Mouse (Mus musculus): Measurements from ENCODE around the gene Por. TPM values are rescaled to one million over a fixed set of nuclear protein-coding genes. Genes with fewer than 3 reads are reported as not detected.

Por gene
- polyA plus RNA-seq, 1 experiment from 2014 or later, result 99.7 TPM

DNA sequence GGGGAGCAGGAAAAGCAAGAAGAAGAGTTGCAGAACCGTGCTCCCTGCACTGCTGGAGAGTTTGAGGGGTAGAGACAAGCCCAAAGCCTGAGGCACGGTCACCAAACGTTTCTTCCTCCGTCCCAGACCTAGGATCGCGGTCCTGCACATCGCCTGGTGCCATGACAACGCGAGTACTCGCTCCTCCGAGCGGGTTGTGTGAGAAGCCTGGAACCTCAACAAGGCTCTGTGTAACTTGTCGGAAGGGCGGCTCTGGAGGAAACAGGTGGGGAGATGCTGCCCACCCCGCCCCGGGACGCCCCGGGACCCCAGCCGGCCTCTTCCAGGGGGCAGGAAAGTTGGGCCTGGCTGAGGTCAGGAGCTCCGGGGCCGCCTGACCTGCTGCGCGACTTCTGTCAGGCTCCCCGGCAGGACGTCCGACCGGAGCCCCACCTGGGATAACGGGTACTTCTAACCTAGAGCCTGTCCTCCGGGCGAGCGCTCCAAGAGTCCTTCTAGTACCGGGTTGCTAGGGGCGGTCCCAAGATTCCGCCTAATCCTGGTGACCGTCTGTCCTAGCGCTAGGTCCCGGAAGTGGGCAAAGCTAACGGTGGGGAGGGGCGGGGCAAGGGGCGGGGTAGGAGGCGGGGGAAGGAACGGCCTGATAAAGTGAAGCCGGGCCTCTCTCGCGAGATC, 108.1 kb downstream of the Por start, which contains the start of gene Styxl1:
Styxl1 (minus strand) TSS at position 590 of the 675 bp plus-strand sequence.
- under 1% methylated on average over 45 of the region's 45 CpGs for WGBS
- Histone ChIP-seq H3K9ac (peak within 1 kb of the TSS; percentile 96), H3K4me2 (replicated peaks) (peak within 1 kb of the TSS; percentile 76), H3K4me3 (replicated peaks) (peak within 1 kb of the TSS; percentile 95), H3K27me3 (no peaks in the 10 kb centered on the region), H3K4me1 (peaks cover 29% of the 10 kb centered on the region), H3K9me3 (replicated peaks) (no peaks in the 10 kb centered on the region), H3K27ac (replicated peaks) (peak within 1 kb of the TSS; percentile 96), H3K36me3 (peaks cover 17% of the 10 kb centered on the region)
- ATAC-seq (ENCODE audit: insufficient number of reproducible peaks, low FRiP score, low TSS enrichment, low read depth), result peak; percentile 8; the same call in 1 of the 2 replicates

DNA sequence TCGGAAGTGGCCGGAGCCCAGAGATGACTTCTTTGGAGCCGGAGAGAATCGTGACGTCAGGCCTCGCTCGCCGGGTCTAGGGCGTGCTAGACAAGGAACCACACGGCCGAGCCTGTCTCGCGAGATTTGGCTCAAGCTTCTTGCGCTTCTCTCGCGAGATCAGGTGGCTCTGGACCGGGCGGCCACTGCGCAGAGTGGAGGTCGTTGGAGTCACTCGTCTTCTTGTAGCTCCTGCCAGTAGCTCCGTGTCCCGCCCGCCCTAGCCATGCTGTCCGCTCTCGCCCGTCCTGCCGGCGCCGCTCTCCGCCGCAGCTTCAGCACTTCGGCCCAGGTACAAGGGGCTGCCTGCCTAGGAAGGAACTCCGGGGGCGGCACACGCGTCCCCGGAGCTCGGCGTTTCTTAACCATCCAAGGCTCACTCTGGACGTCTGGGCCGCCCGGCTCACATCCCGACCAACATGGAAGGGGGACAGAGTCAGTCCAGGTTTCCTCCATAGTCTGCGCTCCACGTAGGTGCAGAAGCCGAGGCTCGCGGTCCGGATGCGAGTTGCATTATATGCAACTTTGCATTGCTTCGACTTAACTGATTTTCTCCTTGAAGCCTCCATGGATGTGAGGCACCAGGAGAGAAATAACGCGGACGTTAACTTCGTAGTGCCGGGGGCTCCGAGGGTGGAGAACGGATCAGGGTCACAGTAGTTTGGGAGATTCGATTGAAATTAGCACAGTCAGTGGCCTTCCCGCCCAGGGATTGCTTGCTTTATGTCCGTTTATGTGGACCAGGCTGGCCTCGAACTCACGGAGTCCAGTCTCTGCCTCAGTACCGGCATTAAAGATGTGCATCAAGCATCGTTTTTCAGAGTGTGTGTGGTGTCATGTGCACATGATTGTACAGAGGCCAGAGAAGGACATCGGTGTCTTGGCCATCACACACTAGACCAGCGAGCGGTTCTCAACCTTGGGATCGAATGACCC, 108.9 kb downstream of the Por start, which contains the start of gene Mdh2:
Mdh2 (plus strand) TSS at position 10 of the 975 bp plus-strand sequence.
- Histone ChIP-seq H3K4me1 (peaks cover 29% of the 10 kb centered on the region), H3K27me3 (no peaks in the 10 kb centered on the region), H3K4me2 (replicated peaks) (peak within 1 kb of the TSS; percentile 76), H3K36me3 (peaks cover 25% of the 10 kb centered on the region), H3K4me3 (replicated peaks) (peak within 1 kb of the TSS; percentile 95), H3K9me3 (replicated peaks) (no peaks in the 10 kb centered on the region), H3K9ac (peak within 1 kb of the TSS; percentile 96), H3K27ac (replicated peaks) (peak within 1 kb of the TSS; percentile 96)
- ATAC-seq (ENCODE audit: insufficient number of reproducible peaks, low FRiP score, low TSS enrichment, low read depth), result peak; percentile 97
- WGBS, result under 1% methylated on average over 70 of the region's 70 CpGs

DNA sequence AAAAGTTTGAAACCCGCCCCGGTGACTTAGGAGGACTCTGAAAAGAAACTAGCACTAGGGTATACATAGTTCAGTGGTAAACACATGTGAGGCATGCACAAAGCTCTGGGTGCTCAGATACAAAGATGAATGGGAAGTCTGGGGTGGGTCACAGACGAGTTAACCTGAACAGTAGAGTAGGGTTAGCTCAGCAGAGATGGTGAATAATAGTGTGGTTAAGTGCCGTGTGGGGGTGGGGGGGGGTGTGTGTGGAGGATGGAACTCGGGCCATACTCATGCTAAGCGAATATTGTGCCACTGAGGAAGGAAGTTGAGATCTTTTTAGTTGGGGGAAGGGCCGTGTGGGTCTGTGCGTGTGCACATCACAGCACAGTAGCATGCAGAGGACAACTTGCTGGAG, 110.5 kb downstream of the Por start:
- Histone ChIP-seq H3K4me1 (peaks cover 29% of the 10 kb centered on the region), H3K4me3 (replicated peaks) (no peak overlapping the region), H3K9me3 (replicated peaks) (no peaks in the 10 kb centered on the region), H3K27me3 (no peaks in the 10 kb centered on the region), H3K27ac (replicated peaks) (no peak overlapping the region), H3K36me3 (peaks cover 41% of the 10 kb centered on the region), H3K4me2 (replicated peaks) (no peak overlapping the region), H3K9ac (no peak overlapping the region)
- WGBS, result 81% methylated on average over 8 of the region's 8 CpGs
- ATAC-seq (ENCODE audit: insufficient number of reproducible peaks, low FRiP score, low TSS enrichment, low read depth), result no peak

DNA sequence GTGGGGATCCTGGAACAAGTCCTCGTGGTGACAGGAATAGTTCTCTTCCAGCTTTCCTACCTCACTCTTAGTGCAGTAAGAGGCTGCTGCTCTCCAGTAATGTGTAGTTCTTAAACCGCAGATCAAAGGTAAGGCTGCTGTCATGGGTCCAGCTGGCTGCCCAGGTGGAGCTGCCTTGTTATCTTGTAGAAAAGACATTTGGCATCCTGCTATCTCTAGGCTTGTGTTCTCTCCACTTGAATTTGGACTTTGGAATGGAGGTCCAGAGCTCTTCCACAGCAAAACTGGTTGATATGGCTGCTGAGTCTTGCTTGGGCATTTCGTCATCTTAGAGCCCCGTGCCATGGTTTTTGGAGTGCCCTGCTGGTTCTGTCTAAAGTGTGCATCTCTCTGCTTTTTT, 113.1 kb downstream of the Por start:
- no peak overlapping the region for H3K4me3 ChIP-seq (replicated peaks)
- H3K4me2 ChIP-seq (replicated peaks), result no peak overlapping the region
- H3K27me3 ChIP-seq, result no peaks in the 10 kb centered on the region
- peaks cover 67% of the 10 kb centered on the region for H3K36me3 ChIP-seq
- 90% methylated on average over 4 of the region's 4 CpGs for WGBS
- H3K9me3 ChIP-seq (replicated peaks), result no peaks in the 10 kb centered on the region
- peaks cover 23% of the 10 kb centered on the region for H3K4me1 ChIP-seq
- H3K27ac ChIP-seq (replicated peaks), result no peak overlapping the region
- no peak overlapping the region for H3K9ac ChIP-seq
- no peak for ATAC-seq (ENCODE audit: insufficient number of reproducible peaks, low FRiP score, low TSS enrichment, low read depth)

Small RNA genes within 50 kb of the gene (microRNA-seq; reads per million reads assigned to microRNA genes)
- not detected for gene Mir7034 (ENCODE audit: borderline number of aligned reads)

Other genes starting within 250 kb of the Por start
- gene Hip1, start 124.9 kb upstream of the Por start, polyA plus RNA-seq (2015; fragmentation: Nextera tagmentation; extraction: Ambion mirVana), result 32.0 and 35.6 TPM in 2 replicates
- not detected in 2 replicates for gene Ccl26, start 106.5 kb upstream of the Por start, polyA plus RNA-seq (2015; fragmentation: Nextera tagmentation; extraction: Ambion mirVana)
- gene Ccl24, start 97.0 kb upstream of the Por start, polyA plus RNA-seq (2015; fragmentation: Nextera tagmentation; extraction: Ambion mirVana), result 2.7 and 2.8 TPM in 2 replicates
- 35.6 and 39.9 TPM in 2 replicates for gene Rhbdd2, start 37.4 kb upstream of the Por start, polyA plus RNA-seq (2015; fragmentation: Nextera tagmentation; extraction: Ambion mirVana)
- gene Tmem120a, start 74.4 kb downstream of the Por start, polyA plus RNA-seq (2015; fragmentation: Nextera tagmentation; extraction: Ambion mirVana), result 38.7 and 42.7 TPM in 2 replicates
- 1.9 and 3.1 TPM in 2 replicates for gene Styxl1, start 108.4 kb downstream of the Por start, polyA plus RNA-seq (2015; fragmentation: Nextera tagmentation; extraction: Ambion mirVana)
- gene Mdh2, start 108.4 kb downstream of the Por start, polyA plus RNA-seq (2015; fragmentation: Nextera tagmentation; extraction: Ambion mirVana), result 475 and 482 TPM in 2 replicates
- 0.83 and 1.1 TPM in 2 replicates for gene Srrm3, start 136.9 kb downstream of the Por start, polyA plus RNA-seq (2015; fragmentation: Nextera tagmentation; extraction: Ambion mirVana)
- gene Hspb1, start 217.9 kb downstream of the Por start, polyA plus RNA-seq (2015; fragmentation: Nextera tagmentation; extraction: Ambion mirVana), result 803 and 821 TPM in 2 replicates